8 mouse cellular contexts compared by ENCODE assay signal in genomic region chr2:156862041-156862717, GRCm38 (mm10). TPM values are rescaled to one million over a fixed set of nuclear protein-coding genes. Genes with fewer than 3 reads are reported as not detected.
A peak's percentile ranks its signal among the peaks of the same experiment; 100 is the strongest.
DNase-seq lines count a peak whose midpoint lies in the region; ATAC-seq lines count a peak whose summit lies in the region.

No protein-coding gene starts in this region.

- peak overlapping the region; percentile 82 for H3K27ac ChIP-seq in limb, embryonic 11.5 days (replicated peaks; ENCODE audit: low read depth, low read length)
- peak overlapping the region; percentile 93 for H3K27ac ChIP-seq in midbrain, embryonic 14.5 days (replicated peaks; ENCODE audit: low read depth, low read length)

- intact Hi-C loops in heart, postnatal 25 days (cut with DNase I) = loop anchor here (1.0 to 5.0 kb wide), 2 partner anchors 21 to 140 kb away; no protein-coding TSS in a partner anchor
- intact Hi-C loops in heart, postnatal 36 days (cut with DNase I) = loop anchor here (5.0 kb wide), 1 partner anchor 315 kb away; the partner anchor contains the start of gene Aar2

- H3K9me3 ChIP-seq in limb, embryonic 11.5 days (ENCODE audit: control insufficient read depth, low read length) = no peaks in the 10 kb centered on the region
- H3K9me3 ChIP-seq in midbrain, embryonic 14.5 days (ENCODE audit: control insufficient read depth, low read length) = no peaks in the 10 kb centered on the region

- peak overlapping the region; percentile 80 for H3K9ac ChIP-seq in limb, embryonic 11.5 days (ENCODE audit: low read length)
- peak overlapping the region; percentile 87 for H3K9ac ChIP-seq in midbrain, embryonic 14.5 days (replicated peaks; ENCODE audit: low read length)

- WGBS in limb, embryonic 11.5 days = under 1% methylated on average over 19 of the region's 19 CpGs
- WGBS in midbrain, embryonic 14.5 days = under 1% methylated on average over 19 of the region's 19 CpGs

- no peak; the same call in 1 of the 2 replicates for ATAC-seq in limb, embryonic 11.5 days (ENCODE audit: insufficient number of reproducible peaks, low FRiP score, low TSS enrichment, low read depth)
- 0 out of 2 replicates have a peak, but pooled peaks have one; percentile 2 for ATAC-seq in midbrain, embryonic 14.5 days (ENCODE audit: low FRiP score, low TSS enrichment)

- H3K4me1 ChIP-seq in limb, embryonic 11.5 days (ENCODE audit: control insufficient read depth, insufficient read depth, low read length) = 0 out of 2 replicates have a peak, but pooled peaks cover 8% of the 10 kb centered on the region
- peaks cover 17% of the 10 kb centered on the region for H3K4me1 ChIP-seq in midbrain, embryonic 14.5 days (ENCODE audit: control insufficient read depth, insufficient read depth, low read length)

- peak overlapping the region; percentile 76 for H3K4me2 ChIP-seq in limb, embryonic 11.5 days (ENCODE audit: low read depth, severe bottlenecking)
- peak overlapping the region; percentile 86 for H3K4me2 ChIP-seq in midbrain, embryonic 14.5 days (ENCODE audit: low read length)

- H3K4me3 ChIP-seq in limb, embryonic 11.5 days (ENCODE audit: low read depth, low read length) = peak overlapping the region; percentile 99
- peak overlapping the region; percentile 85 for H3K4me3 ChIP-seq in midbrain, embryonic 14.5 days (replicated peaks; ENCODE audit: low read depth, low read length)

- H3K36me3 ChIP-seq in limb, embryonic 11.5 days (ENCODE audit: control insufficient read depth, insufficient read depth, low read length) = peaks cover 8% of the 10 kb centered on the region
- peaks cover 22% of the 10 kb centered on the region for H3K36me3 ChIP-seq in midbrain, embryonic 14.5 days (ENCODE audit: control insufficient read depth, insufficient read depth, low read length)

- peak; percentile 93 for DNase-seq in heart, adult 11 months
- DNase-seq in heart, postnatal 25 days (ENCODE audit: low spot score) = no peak
- peak; percentile 22 for DNase-seq in ES-CJ7 (ENCODE audit: low read depth, low spot score)
- peak; percentile 58 for DNase-seq in embryo, embryonic 9.5 days (ENCODE audit: extremely low spot score)
- DNase-seq in heart, postnatal 36 days = peak; percentile 29 to 39
- DNase-seq in limb, embryonic 11.5 days (ENCODE audit: low spot score) = peak; percentile 57
- peak; percentile 69 for DNase-seq in midbrain, embryonic 14.5 days
- peak; percentile 52 for DNase-seq in thymus, postnatal 4 days

- no peaks in the 10 kb centered on the region for H3K27me3 ChIP-seq in limb, embryonic 11.5 days (ENCODE audit: control insufficient read depth, insufficient read depth, low read length)
- no peaks in the 10 kb centered on the region for H3K27me3 ChIP-seq in midbrain, embryonic 14.5 days (ENCODE audit: control insufficient read depth, insufficient read depth, low read length)

RNA-seq across cellular contexts. Expression of gene Rab5if, which starts 0.7 kb away (rescaled TPM):
- total RNA-seq in heart, postnatal 25 days (2021) = 100 to 1,000 TPM; 124 to 125 TPM
- 100 to 1,000 TPM; 114 to 123 TPM for total RNA-seq in heart, postnatal 36 days (2021)
- 190 and 202 TPM in 2 replicates for polyA plus RNA-seq in limb, embryonic 11.5 days (2014; fragmentation: Nextera tagmentation; extraction: Ambion mirVana)
- 169 and 171 TPM in 2 replicates for polyA plus RNA-seq in midbrain, embryonic 14.5 days (2014; fragmentation: Nextera tagmentation; extraction: Ambion mirVana)

RNA-seq across cellular contexts. Expression of gene 4930518I15Rik, which starts 4.4 kb away (rescaled TPM):
- under 1 TPM; 0.57 to 0.89 TPM for total RNA-seq in heart, postnatal 25 days (2021)
- 1 to 10 TPM in 1 of 2 experiments, under 1 TPM in 1; 0.65 to 1.1 TPM for total RNA-seq in heart, postnatal 36 days (2021)
- 6.3 and 8.0 TPM in 2 replicates for polyA plus RNA-seq in limb, embryonic 11.5 days (2014; fragmentation: Nextera tagmentation; extraction: Ambion mirVana)
- 5.4 and 7.0 TPM in 2 replicates for polyA plus RNA-seq in midbrain, embryonic 14.5 days (2014; fragmentation: Nextera tagmentation; extraction: Ambion mirVana)

RNA-seq across cellular contexts. Expression of gene Tgif2, which starts 22.4 kb away (rescaled TPM):
- under 1 TPM; 0.75 to 0.95 TPM for total RNA-seq in heart, postnatal 25 days (2021)
- under 1 TPM; 0.51 to 0.72 TPM for total RNA-seq in heart, postnatal 36 days (2021)
- polyA plus RNA-seq in limb, embryonic 11.5 days (2014; fragmentation: Nextera tagmentation; extraction: Ambion mirVana) = 99.5 and 100.0 TPM in 2 replicates
- 19.3 and 25.8 TPM in 2 replicates for polyA plus RNA-seq in midbrain, embryonic 14.5 days (2014; fragmentation: Nextera tagmentation; extraction: Ambion mirVana)

RNA-seq across cellular contexts. Expression of gene Sla2, which starts 24.8 kb away (rescaled TPM):
- not detected for total RNA-seq in heart, postnatal 25 days (2021)
- total RNA-seq in heart, postnatal 36 days (2021) = not detected
- 0.51 and 0.52 TPM in 2 replicates for polyA plus RNA-seq in limb, embryonic 11.5 days (2014; fragmentation: Nextera tagmentation; extraction: Ambion mirVana)
- polyA plus RNA-seq in midbrain, embryonic 14.5 days (2014; fragmentation: Nextera tagmentation; extraction: Ambion mirVana) = 0.22 TPM in 1 of 2 replicates, not detected in the other
